Mouse (Mus musculus) central nervous system, embryonic 14 days (tissue): Measurements from ENCODE around the gene Olfr1261. TPM values are rescaled to one million over a fixed set of nuclear protein-coding genes. Genes with fewer than 3 reads are reported as not detected.

Experiments used
- polyA plus RNA-seq: library from polyadenylated mRNA; depleted of rRNA; stranded (reverse); fragments of >200 nt; gene quantifications from 2 replicates; pipeline ENCODE4 v1.2.3, GENCODE M21; 2012; rRNA removed

Gene Olfr1261
- polyA plus RNA-seq, result not detected in 2 replicates

DNA sequence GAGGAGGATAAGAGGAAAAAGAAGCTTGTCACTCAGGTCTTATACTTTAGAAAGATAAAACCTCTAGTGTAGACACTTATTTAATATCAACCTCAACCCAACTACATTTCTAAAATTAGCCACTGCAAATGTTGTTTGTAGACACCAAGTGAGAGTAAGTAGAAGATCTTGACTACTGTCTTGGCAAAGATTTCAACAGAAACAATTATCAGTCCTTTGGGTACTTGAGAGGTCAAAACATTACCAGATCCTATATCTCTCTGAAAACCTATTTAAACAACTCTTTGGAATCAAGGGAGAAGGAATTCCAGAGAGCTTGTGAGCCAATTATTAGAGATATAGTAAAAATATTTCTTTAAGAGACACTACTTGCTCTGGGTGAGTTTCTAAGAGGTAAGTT is at the start of gene Olfr1261:
Gene Olfr1261, plus strand, starts transcription at position 301 of the 400 bp plus-strand sequence.

DNA sequence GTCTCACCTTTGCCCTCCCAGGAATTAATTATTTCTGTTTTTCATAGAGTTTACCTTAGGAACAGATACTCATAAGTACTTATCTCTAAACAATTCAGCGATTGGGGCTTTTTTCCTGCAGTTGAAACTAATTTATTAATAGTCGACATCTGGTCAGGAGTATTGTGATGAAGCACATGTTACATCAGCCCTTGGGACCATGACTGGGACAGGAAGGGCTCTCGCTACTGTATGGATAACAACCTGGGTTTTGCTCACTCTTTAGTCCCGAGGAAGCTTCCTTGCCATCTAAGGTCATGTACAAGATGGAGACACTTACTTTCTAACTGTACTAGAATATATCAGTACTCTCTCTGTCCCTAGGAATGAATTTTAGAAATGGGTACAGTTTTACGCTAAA is 42.5 kb upstream of the Olfr1261 start, which contains the start of gene Olfr1259:
Gene Olfr1259, minus strand, starts transcription at position 101 of the 400 bp plus-strand sequence.

DNA sequence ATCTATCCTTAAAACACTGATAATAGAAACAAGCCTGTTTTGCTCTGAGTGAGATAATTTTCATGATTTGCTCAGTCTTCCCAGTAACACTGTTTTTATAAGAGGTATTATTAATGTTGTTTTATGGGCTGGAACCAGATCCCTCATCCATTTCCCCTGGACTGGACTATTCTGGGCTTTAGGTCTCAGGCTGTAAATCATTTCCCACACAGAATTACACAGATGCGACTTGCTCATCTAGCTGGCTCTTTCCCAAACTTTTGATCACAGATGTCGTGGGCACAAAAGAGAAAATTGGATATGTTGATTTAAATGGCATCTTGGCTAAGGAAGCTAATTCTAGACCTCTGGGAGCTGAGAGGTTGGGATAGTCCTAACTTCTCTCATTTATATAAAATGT is 16.8 kb upstream of the Olfr1261 start, which contains the start of gene Olfr1260:
Gene Olfr1260, plus strand, starts transcription at position 157 of the 400 bp plus-strand sequence.

DNA sequence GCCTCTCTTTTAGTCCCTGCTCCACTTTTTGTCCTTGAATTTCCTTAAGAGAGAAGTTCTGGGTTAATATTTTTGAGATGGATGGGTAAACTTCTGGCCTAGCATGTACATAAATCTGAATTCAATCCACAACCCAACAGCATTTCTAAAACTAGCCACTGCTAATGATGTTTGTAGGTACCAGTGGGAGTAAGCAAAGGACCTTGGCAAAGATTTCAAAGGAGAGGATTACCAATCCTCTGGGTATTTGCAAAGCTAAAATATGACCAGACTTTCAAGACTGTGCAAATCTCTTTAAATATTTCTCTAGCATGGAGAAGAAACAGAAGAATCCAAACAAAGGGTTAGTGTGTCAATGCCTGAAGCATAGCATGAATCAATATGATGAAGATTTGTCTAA is 8.8 kb downstream of the Olfr1261 start, which contains the start of gene Olfr1262:
Gene Olfr1262, plus strand, starts transcription at position 301 of the 400 bp plus-strand sequence.

DNA sequence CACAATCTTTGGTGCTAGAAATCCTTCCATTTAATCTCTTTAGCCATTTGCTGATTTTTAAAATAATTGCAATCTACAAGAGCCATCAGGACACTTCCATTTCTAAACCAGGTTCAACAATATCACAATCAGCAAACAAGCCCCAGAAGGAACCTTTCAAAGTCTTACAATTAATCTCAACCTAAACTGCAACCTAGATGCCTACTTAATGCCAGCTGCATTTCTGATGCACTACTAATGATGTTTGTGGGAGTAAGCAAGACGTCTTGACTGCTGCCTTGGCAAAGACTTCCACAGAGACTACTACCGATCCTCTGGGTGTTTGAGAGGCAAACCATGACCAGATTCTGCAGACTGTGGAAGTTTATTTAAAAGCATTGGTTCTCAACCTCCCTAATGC is 20.8 kb downstream of the Olfr1261 start, which contains the start of gene Olfr1263:
Gene Olfr1263, plus strand, starts transcription at position 301 of the 400 bp plus-strand sequence.

DNA sequence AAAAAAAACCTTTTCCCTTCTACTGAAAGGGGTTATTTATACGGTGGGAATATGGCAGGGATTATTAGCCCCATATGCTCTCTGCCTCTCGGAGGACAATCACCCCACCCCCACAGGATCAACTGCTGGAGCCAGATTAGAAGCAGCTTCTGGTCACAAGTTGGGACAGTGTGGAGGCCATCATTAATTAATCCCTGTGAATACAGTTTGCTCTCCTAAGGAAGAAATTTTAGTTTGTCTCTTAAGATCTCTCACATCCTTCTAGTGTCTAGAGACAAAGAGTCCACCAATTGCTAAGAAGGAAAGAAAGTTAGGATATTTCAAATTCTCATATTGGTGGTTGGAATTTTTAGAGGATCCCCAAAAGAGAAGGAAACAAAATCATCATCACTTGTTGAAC is 34.5 kb downstream of the Olfr1261 start, which contains the start of gene Olfr1264:
Gene Olfr1264, minus strand, starts transcription at position 101 of the 400 bp plus-strand sequence.

DNA sequence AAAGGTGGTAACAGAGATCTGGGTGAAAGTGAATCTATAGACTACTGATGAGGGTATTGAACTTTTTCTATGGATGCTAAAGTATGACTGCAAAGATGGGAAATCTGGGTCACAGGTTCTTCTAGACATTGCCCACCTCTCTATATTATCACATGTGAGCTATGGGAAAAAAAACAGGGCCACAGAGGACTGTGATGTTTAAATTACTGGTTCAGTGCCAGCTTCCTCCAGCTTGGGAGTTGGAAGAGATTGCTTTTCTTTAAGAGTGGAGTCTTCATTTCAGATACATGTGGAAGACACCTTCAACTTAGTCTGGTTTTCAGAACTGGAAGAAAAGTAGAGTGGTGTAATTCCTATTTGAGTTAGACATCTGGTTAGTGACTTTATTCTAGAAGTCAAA is 44.0 kb downstream of the Olfr1261 start, which contains the start of gene Olfr1265:
Gene Olfr1265, plus strand, starts transcription at position 301 of the 400 bp plus-strand sequence.

Other genes starting within 250 kb of the Olfr1261 start
- not detected in 2 replicates for gene Olfr1253, start 234.1 kb upstream of the Olfr1261 start, polyA plus RNA-seq
- gene Olfr1254, start 197.6 kb upstream of the Olfr1261 start, polyA plus RNA-seq, result not detected in 2 replicates
- not detected in 2 replicates for gene Olfr1255, start 179.2 kb upstream of the Olfr1261 start, polyA plus RNA-seq
- not detected in 2 replicates for gene Olfr1256, start 149.7 kb upstream of the Olfr1261 start, polyA plus RNA-seq
- 0.06 TPM in 1 of 2 replicates, not detected in the other for gene Olfr48, start 143.0 kb upstream of the Olfr1261 start, polyA plus RNA-seq
- gene Olfr1257, start 112.8 kb upstream of the Olfr1261 start, polyA plus RNA-seq, result not detected in 2 replicates
- not detected in 2 replicates for gene Olfr1258, start 63.9 kb upstream of the Olfr1261 start, polyA plus RNA-seq
- gene Olfr1259, start 42.6 kb upstream of the Olfr1261 start, polyA plus RNA-seq, result not detected in 2 replicates
- not detected in 2 replicates for gene Olfr1260, start 16.9 kb upstream of the Olfr1261 start, polyA plus RNA-seq
- gene Olfr1262, start 8.9 kb downstream of the Olfr1261 start, polyA plus RNA-seq, result not detected in 2 replicates
- gene Olfr1263, start 20.9 kb downstream of the Olfr1261 start, polyA plus RNA-seq, result not detected in 2 replicates
- gene Olfr1264, start 34.4 kb downstream of the Olfr1261 start, polyA plus RNA-seq, result not detected in 2 replicates
- not detected in 2 replicates for gene Olfr1265, start 44.1 kb downstream of the Olfr1261 start, polyA plus RNA-seq
- not detected in 2 replicates for gene Olfr140, start 72.4 kb downstream of the Olfr1261 start, polyA plus RNA-seq
- gene Olfr1269, start 130.2 kb downstream of the Olfr1261 start, polyA plus RNA-seq, result not detected in 2 replicates
- gene Olfr32, start 151.1 kb downstream of the Olfr1261 start, polyA plus RNA-seq, result 0.06 TPM in 1 of 2 replicates, not detected in the other
- gene Olfr1270, start 161.9 kb downstream of the Olfr1261 start, polyA plus RNA-seq, result not detected in 2 replicates
- gene Olfr1506, start 233.3 kb downstream of the Olfr1261 start, polyA plus RNA-seq, result not detected in 2 replicates